Mouse (Mus musculus): ENCODE measurements around the gene Gucy2g. TPM values are rescaled to one million over a fixed set of nuclear protein-coding genes. Genes with fewer than 3 reads are reported as not detected.
A peak's percentile ranks its signal among the peaks of the same experiment; 100 is the strongest.

The Gucy2g gene
- polyA plus RNA-seq, 1 experiment from 2014 or later: not detected

GRCm38 (mm10) chr19:55239766-55240426, 1.1 kb downstream of the Gucy2g start:
- no peak for DNase-seq (ENCODE audit: low spot score)
- Histone ChIP-seq H3K27me3 (ENCODE audit: insufficient read depth, poor library complexity, severe bottlenecking) (peaks cover 8% of the 10 kb centered on the region; the same call in 1 of the 2 replicates), H3K36me3 (no peaks in the 10 kb centered on the region), H3K4me1 (peaks cover 7% of the 10 kb centered on the region; the same call in 1 of the 2 replicates), H3K9me3 (no peaks in the 10 kb centered on the region), H3K4me3 (no peak overlapping the region), H3K27ac (no peak overlapping the region)
- 65% methylated on average over 6 of the region's 6 CpGs for WGBS

- no peak overlapping the region for H3K27ac ChIP-seq
- H3K9me3 ChIP-seq: no peaks in the 10 kb centered on the region
- 61% methylated on average over 5 of the region's 5 CpGs for WGBS
- peaks cover 8% of the 10 kb centered on the region; the same call in 1 of the 2 replicates for H3K27me3 ChIP-seq (ENCODE audit: insufficient read depth, poor library complexity, severe bottlenecking)
- no peak for DNase-seq (ENCODE audit: low spot score)
- H3K36me3 ChIP-seq: no peaks in the 10 kb centered on the region
- no peak overlapping the region for H3K4me3 ChIP-seq
- H3K4me1 ChIP-seq: 0 out of 2 replicates have a peak, but pooled peaks cover 6% of the 10 kb centered on the region
Observed at GRCm38 (mm10) chr19:55236564-55236963, 4.5 kb downstream of the Gucy2g start.

GRCm38 (mm10) chr19:55236026-55236425, 5.0 kb downstream of the Gucy2g start:
- WGBS: 60% methylated on average over 2 of the region's 2 CpGs
- H3K36me3 ChIP-seq: no peaks in the 10 kb centered on the region
- H3K4me1 ChIP-seq: 0 out of 2 replicates have a peak, but pooled peaks cover 9% of the 10 kb centered on the region
- H3K27ac ChIP-seq: no peak overlapping the region
- H3K4me3 ChIP-seq: no peak overlapping the region
- no peaks in the 10 kb centered on the region for H3K9me3 ChIP-seq
- H3K27me3 ChIP-seq (ENCODE audit: insufficient read depth, poor library complexity, severe bottlenecking): peaks cover 4% of the 10 kb centered on the region; the same call in 1 of the 2 replicates
- no peak for DNase-seq (ENCODE audit: low spot score)

- Histone ChIP-seq H3K9me3 (no peaks in the 10 kb centered on the region), H3K27me3 (ENCODE audit: insufficient read depth, poor library complexity, severe bottlenecking) (no peaks in the 10 kb centered on the region; the same call in 1 of the 2 replicates), H3K4me1 (0 out of 2 replicates have a peak, but pooled peaks cover 11% of the 10 kb centered on the region), H3K27ac (no peak overlapping the region), H3K36me3 (no peaks in the 10 kb centered on the region), H3K4me3 (no peak overlapping the region)
- 55% methylated on average over 8 of the region's 8 CpGs for WGBS
- no peak for DNase-seq (ENCODE audit: low spot score)
Observed at GRCm38 (mm10) chr19:55232136-55232535, 8.9 kb downstream of the Gucy2g start.

GRCm38 (mm10) chr19:55231081-55231480, 10.0 kb downstream of the Gucy2g start:
- no peaks in the 10 kb centered on the region for H3K36me3 ChIP-seq
- H3K4me3 ChIP-seq: no peak overlapping the region
- 0 out of 2 replicates have a peak, but pooled peaks cover 11% of the 10 kb centered on the region for H3K4me1 ChIP-seq
- no peaks in the 10 kb centered on the region for H3K9me3 ChIP-seq
- 68% methylated on average over 10 of the region's 10 CpGs for WGBS
- DNase-seq (ENCODE audit: low spot score): no peak
- H3K27ac ChIP-seq: no peak overlapping the region
- H3K27me3 ChIP-seq (ENCODE audit: insufficient read depth, poor library complexity, severe bottlenecking): peaks cover 3% of the 10 kb centered on the region; the same call in 1 of the 2 replicates

- H3K36me3 ChIP-seq: no peaks in the 10 kb centered on the region
Observed at GRCm38 (mm10) chr19:55227135-55227534, 13.9 kb downstream of the Gucy2g start.

GRCm38 (mm10) chr19:55226621-55227020, 14.4 kb downstream of the Gucy2g start:
- Histone ChIP-seq H3K4me1 (0 out of 2 replicates have a peak, but pooled peaks cover 5% of the 10 kb centered on the region), H3K27me3 (ENCODE audit: insufficient read depth, poor library complexity, severe bottlenecking) (peaks cover 3% of the 10 kb centered on the region; the same call in 1 of the 2 replicates), H3K36me3 (no peaks in the 10 kb centered on the region), H3K9me3 (no peaks in the 10 kb centered on the region), H3K4me3 (no peak overlapping the region), H3K27ac (no peak overlapping the region)
- WGBS: 76% methylated on average over 5 of the region's 5 CpGs
- DNase-seq (ENCODE audit: low spot score): no peak

More at GRCm38 (mm10) chr19:55227135-55227534, 13.9 kb downstream of the Gucy2g start:
- 76% methylated on average over 7 of the region's 7 CpGs for WGBS
- no peak for DNase-seq (ENCODE audit: low spot score)
- H3K27me3 ChIP-seq (ENCODE audit: insufficient read depth, poor library complexity, severe bottlenecking): peaks cover 3% of the 10 kb centered on the region; the same call in 1 of the 2 replicates
- H3K4me3 ChIP-seq: no peak overlapping the region
- H3K27ac ChIP-seq: no peak overlapping the region
- H3K9me3 ChIP-seq: no peaks in the 10 kb centered on the region
- 0 out of 2 replicates have a peak, but pooled peaks cover 9% of the 10 kb centered on the region for H3K4me1 ChIP-seq

- no peaks in the 10 kb centered on the region for H3K9me3 ChIP-seq
- 0 out of 2 replicates have a peak, but pooled peaks cover 3% of the 10 kb centered on the region for H3K27me3 ChIP-seq (ENCODE audit: insufficient read depth, poor library complexity, severe bottlenecking)
- no peak overlapping the region for H3K27ac ChIP-seq
- no peaks in the 10 kb centered on the region for H3K36me3 ChIP-seq
- peaks cover 16% of the 10 kb centered on the region for H3K4me1 ChIP-seq
- 89% methylated on average over 9 of the region's 9 CpGs for WGBS
- no peak for DNase-seq (ENCODE audit: low spot score)
- no peak overlapping the region for H3K4me3 ChIP-seq
Observed at GRCm38 (mm10) chr19:55222268-55222667, 18.8 kb downstream of the Gucy2g start.

- Histone ChIP-seq H3K36me3 (no peaks in the 10 kb centered on the region), H3K27me3 (ENCODE audit: insufficient read depth, poor library complexity, severe bottlenecking) (no peaks in the 10 kb centered on the region), H3K9me3 (no peaks in the 10 kb centered on the region), H3K27ac (no peak overlapping the region), H3K4me3 (no peak overlapping the region), H3K4me1 (peaks cover 17% of the 10 kb centered on the region)
- 82% methylated on average over 6 of the region's 6 CpGs for WGBS
- no peak for DNase-seq (ENCODE audit: low spot score)
Observed at GRCm38 (mm10) chr19:55221208-55221607, 19.8 kb downstream of the Gucy2g start.

GRCm38 (mm10) chr19:55219359-55219758, 21.7 kb downstream of the Gucy2g start:
- WGBS: 72% methylated on average over 8 of the region's 8 CpGs
- Histone ChIP-seq H3K27ac (0 out of 2 replicates have a peak overlapping the region, but pooled peaks have one; percentile 78), H3K4me3 (peak overlapping the region; percentile 59), H3K9me3 (no peaks in the 10 kb centered on the region), H3K36me3 (no peaks in the 10 kb centered on the region), H3K27me3 (ENCODE audit: insufficient read depth, poor library complexity, severe bottlenecking) (no peaks in the 10 kb centered on the region), H3K4me1 (peaks cover 17% of the 10 kb centered on the region)
- no peak for DNase-seq (ENCODE audit: low spot score)

GRCm38 (mm10) chr19:55218741-55219221, 22.3 kb downstream of the Gucy2g start:
- Histone ChIP-seq H3K27me3 (ENCODE audit: insufficient read depth, poor library complexity, severe bottlenecking) (no peaks in the 10 kb centered on the region), H3K27ac (peak overlapping the region; percentile 78; the same call in 1 of the 2 replicates), H3K9me3 (no peaks in the 10 kb centered on the region), H3K36me3 (no peaks in the 10 kb centered on the region), H3K4me3 (peak overlapping the region; percentile 59), H3K4me1 (peaks cover 17% of the 10 kb centered on the region)
- no peak for DNase-seq (ENCODE audit: low spot score)
- WGBS: 5% methylated on average over 12 of the region's 12 CpGs

GRCm38 (mm10) chr19:55218192-55218739, 22.8 kb downstream of the Gucy2g start:
- Histone ChIP-seq H3K4me3 (peak overlapping the region; percentile 59), H3K9me3 (no peaks in the 10 kb centered on the region), H3K36me3 (no peaks in the 10 kb centered on the region), H3K4me1 (peaks cover 17% of the 10 kb centered on the region), H3K27me3 (ENCODE audit: insufficient read depth, poor library complexity, severe bottlenecking) (no peaks in the 10 kb centered on the region), H3K27ac (peak overlapping the region; percentile 78)
- peak; percentile 92 for DNase-seq (ENCODE audit: low spot score)
- WGBS: 4% methylated on average over 20 of the region's 20 CpGs

GRCm38 (mm10) chr19:55217365-55217764, 23.7 kb downstream of the Gucy2g start:
- Histone ChIP-seq H3K9me3 (no peaks in the 10 kb centered on the region), H3K4me1 (peaks cover 17% of the 10 kb centered on the region), H3K27me3 (ENCODE audit: insufficient read depth, poor library complexity, severe bottlenecking) (no peaks in the 10 kb centered on the region), H3K4me3 (no peak overlapping the region), H3K27ac (no peak overlapping the region), H3K36me3 (no peaks in the 10 kb centered on the region)
- no peak for DNase-seq (ENCODE audit: low spot score)
- 69% methylated on average over 9 of the region's 9 CpGs for WGBS

Measured in heart, embryonic 10.5 days (tissue).